Mouse (Mus musculus): ENCODE data around the gene Cad.
A peak's percentile ranks its signal among the peaks of the same experiment; 100 is the strongest.

Cad gene

GRCm38 (mm10) chr5:31110781-31111180 lies 56.2 kb downstream of the Cad start:
- peak; percentile 7 for DNase-seq (ENCODE audit: low read depth)

GRCm38 (mm10) chr5:31116354-31116753 lies 61.8 kb downstream of the Cad start, which contains the start of gene Trim54:
Trim54 (plus strand) TSS chr5:31116712.
- no peak for DNase-seq (ENCODE audit: low read depth)

GRCm38 (mm10) chr5:31116912-31117311 lies 62.3 kb downstream of the Cad start:
- DNase-seq (ENCODE audit: low read depth) = no peak

GRCm38 (mm10) chr5:31121111-31121510 lies 66.5 kb downstream of the Cad start:
- no peak for DNase-seq (ENCODE audit: low read depth)

GRCm38 (mm10) chr5:31123481-31123880 lies 68.9 kb downstream of the Cad start:
- DNase-seq (ENCODE audit: low read depth) = no peak

GRCm38 (mm10) chr5:31126050-31126449 lies 71.5 kb downstream of the Cad start:
- DNase-seq (ENCODE audit: low read depth) = no peak
